Mouse (Mus musculus) olfactory bulb, adult 2 months (tissue): ENCODE data around the gene Hivep1. TPM values are rescaled to one million over a fixed set of nuclear protein-coding genes. Genes with fewer than 3 reads are reported as not detected.

Experiments used
- H3K27ac ChIP-seq: fragments of 200-500 bp; 2 replicates; pipeline ENCODE4 v1.5.1; 2012; ENCODE audit warnings: low read depth, low read length; ENCODE audit not compliant: insufficient read depth
- H3K4me1 ChIP-seq: fragments of 200-500 bp; 2 replicates; pipeline ENCODE4 v1.6.1; 2012; ENCODE audit warnings: low read length; ENCODE audit not compliant: control insufficient read depth, insufficient read depth
- H3K4me3 ChIP-seq: fragments of 200-500 bp; 2 replicates; pipeline ENCODE4 v1.5.1; 2012; ENCODE audit warnings: mild to moderate bottlenecking, low read depth, low read length, moderate library complexity; ENCODE audit not compliant: insufficient read depth
- CTCF ChIP-seq: fragments of 200-500 bp; IDR thresholded peaks from 2 replicates; pipeline ENCODE4 v1.5.1; 2012; ENCODE audit warnings: low read depth, mild to moderate bottlenecking, low read length, moderate library complexity; ENCODE audit not compliant: insufficient read depth
- POLR2A ChIP-seq: fragments of 200-500 bp; IDR thresholded peaks from 2 replicates; pipeline ENCODE4 v1.6.1; 2012; ENCODE audit warnings: mild to moderate bottlenecking, low read depth, low read length, moderate library complexity; ENCODE audit not compliant: insufficient read depth
- WGBS: fragments of 180-500 bp; shearing (Covaris S2); methylation state at CpG from one replicate; pipeline ENCODE4 v1.1.7; 2018; 5-methylcytosine and 5-hydroxymethylcytosine counted together
- polyA plus RNA-seq: library from polyadenylated mRNA; stranded (reverse); fragments of >200 nt; gene quantifications from 2 replicates; pipeline ENCODE4 v1.2.4, GENCODE M21; 2012; ENCODE audit warnings: low replicate concordance; ENCODE audit not compliant: missing spikeins, insufficient read depth, insufficient read length

Hivep1 gene
- polyA plus RNA-seq, 1 experiment: not detected

DNA sequence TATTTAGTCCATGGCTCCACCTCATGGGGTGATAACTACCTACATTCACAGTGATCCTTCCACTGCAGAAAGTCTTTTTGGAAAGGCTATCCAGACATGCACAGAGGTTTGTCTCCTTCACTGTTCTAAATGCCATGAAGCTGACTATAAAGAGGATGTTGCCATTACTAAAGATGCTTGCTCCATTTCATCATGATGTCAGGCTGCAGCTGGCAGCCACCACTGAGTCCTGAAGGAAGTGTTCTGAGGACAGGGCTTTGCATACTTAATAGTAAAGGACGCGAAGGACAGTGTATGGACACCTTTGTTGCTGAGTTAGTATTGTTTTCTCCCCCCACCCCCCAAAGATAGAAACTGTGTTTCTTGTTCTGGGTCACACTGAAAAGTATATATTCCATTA is 67.2 kb downstream of the Hivep1 start:
- no peaks in the 10 kb centered on the region for H3K4me1 ChIP-seq
- no peak overlapping the region for H3K4me3 ChIP-seq
- WGBS: 88% methylated on average over 2 of the region's 2 CpGs
- TF ChIP-seq POLR2A (no peak), CTCF (no peak)
- no peak overlapping the region for H3K27ac ChIP-seq

DNA sequence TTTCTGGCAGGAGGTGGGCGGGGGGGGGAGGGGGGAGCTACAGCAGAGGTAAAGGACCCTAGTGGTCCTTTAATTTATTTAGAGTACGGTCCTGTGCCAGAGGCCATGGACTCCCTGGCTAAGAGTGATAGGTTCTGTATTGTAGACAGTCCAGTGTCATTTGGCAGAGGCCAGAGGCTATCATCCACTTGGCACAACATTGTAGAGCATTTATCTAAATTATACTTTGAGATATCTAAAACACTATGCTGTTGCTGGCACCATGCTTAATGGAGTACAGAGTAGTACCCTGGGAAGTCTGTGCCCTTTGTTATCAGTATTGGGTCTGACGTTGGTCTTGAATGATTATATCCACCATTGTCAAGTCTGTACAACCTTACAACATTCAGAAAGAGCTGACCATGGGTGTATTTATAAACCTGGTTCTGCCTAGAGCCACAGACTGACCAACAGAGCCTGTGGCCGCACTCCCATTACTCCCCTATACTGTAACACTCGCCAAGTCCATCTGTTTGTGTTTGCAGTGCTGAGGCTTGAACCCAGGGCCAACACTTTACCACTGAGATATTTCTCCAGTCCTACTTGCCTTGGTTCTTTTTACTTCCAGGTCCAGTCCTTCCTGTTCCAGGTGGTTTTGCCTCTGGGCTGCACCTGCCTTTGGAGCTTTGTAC is 69.4 kb downstream of the Hivep1 start:
- TF ChIP-seq POLR2A (no peak), CTCF (no peak)
- 84% methylated on average over 5 of the region's 5 CpGs for WGBS
- H3K4me1 ChIP-seq: no peaks in the 10 kb centered on the region
- no peak overlapping the region for H3K4me3 ChIP-seq
- H3K27ac ChIP-seq: no peak overlapping the region

DNA sequence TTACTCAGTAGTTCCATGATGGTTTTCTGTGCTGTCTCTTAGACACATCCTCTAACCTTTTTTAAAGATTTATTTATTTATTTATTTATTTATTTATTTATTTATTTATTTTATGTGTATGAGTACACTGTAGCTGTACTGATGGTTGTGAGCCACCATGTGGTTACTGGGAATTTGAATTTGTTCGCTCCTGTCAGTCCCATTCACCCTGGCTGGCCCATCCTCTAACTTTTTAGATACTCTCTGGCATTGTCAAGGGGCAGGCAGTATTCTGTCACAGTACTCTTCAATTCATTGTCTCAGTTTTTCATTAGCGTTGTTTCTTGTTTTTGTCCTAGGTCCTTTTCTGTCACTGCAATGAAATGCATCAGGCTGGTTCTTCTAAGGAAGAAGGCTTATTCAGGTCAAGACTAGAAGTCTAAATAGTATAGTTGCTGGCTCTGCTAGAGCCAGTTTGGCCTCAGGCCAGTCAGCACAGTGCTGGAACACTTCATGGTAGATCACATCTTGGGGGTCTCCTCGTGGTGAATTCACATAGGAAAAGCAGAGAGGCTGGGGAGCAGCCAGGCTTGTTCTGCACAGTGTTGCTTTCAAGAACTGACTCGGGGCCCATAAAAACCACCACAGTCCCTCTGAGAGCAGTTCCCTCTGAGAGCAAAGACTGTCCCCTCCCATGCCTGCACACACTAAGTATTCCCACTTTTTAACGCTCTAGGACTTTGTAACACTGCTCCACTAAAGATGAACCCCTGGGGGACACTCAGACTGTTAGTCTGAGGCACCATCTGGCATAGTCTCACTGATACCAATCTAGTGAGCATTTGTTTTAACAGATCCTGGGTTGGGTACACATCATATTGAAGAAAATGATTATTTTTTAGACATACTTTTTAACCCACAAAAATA is 70.2 kb downstream of the Hivep1 start:
- TF ChIP-seq POLR2A: no peak
- no peak for TF ChIP-seq CTCF
- no peaks in the 10 kb centered on the region for H3K4me1 ChIP-seq
- H3K27ac ChIP-seq: no peak overlapping the region
- 55% methylated on average over 5 of the region's 5 CpGs for WGBS
- no peak overlapping the region for H3K4me3 ChIP-seq

DNA sequence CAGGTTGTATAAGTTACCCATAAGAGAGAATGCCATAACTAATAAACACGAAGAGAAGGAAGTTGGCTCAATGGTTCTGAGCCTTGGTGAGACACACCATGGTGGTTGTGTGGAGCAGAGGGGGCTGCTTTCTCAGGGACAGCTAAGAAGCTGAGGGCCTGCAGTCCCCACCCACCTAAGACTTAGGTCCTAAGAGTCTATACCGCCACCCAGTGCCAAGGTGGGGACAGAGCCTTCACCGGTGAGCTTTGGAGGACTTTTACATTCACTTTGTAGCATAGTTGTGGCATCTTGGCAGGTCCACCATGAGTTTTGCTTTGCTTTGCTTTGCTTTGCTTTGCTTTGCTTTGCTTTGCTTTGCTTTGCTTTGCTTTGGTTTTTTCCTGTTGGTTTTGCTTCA is 92.8 kb downstream of the Hivep1 start:
- no peak for TF ChIP-seq POLR2A
- TF ChIP-seq CTCF: no peak
- 81% methylated on average over 3 of the region's 3 CpGs for WGBS
- H3K4me1 ChIP-seq: peaks cover 6% of the 10 kb centered on the region
- H3K27ac ChIP-seq: no peak overlapping the region
- H3K4me3 ChIP-seq: no peak overlapping the region

DNA sequence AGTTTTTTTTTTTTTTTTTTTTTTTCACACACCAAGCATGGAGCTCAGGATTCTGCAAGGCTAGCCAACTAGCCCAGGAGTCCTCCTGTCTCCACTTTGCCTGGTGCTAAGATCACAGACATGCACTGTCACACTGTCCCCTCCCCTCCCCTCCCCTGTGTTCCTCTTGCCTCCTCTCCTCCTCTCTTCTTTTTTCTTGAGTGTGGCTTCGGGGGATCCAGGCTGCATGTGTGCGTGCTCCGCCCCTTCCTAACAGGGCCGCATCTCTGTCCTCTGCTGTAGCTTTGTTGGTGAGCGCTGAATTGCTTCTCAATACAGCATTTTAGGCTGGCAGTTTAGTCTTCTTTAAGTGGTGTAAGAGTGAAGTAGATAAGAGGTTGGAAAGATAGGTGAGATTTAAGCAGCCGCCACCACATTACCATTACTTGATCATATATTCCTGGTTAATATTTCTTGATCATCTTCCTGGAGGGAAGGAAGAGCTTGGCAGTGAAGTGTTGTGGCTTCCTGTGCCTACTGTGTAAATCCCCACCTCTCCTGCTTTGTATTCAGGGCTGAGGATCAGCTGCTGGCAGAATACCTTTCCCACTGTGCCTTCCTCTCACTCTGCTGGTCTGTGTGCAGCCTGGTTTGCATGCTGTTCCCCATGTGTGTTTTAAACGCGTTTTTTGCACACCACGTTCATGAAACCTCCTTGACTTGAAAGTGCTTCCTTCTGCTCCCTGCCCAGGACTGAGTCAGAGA is 97.7 kb downstream of the Hivep1 start:
- H3K4me1 ChIP-seq: peaks cover 13% of the 10 kb centered on the region
- no peak overlapping the region for H3K4me3 ChIP-seq
- TF ChIP-seq POLR2A (no peak), CTCF (no peak)
- WGBS: 41% methylated on average over 9 of the region's 9 CpGs
- H3K27ac ChIP-seq: peak overlapping the region; percentile 10; the same call in 1 of the 2 replicates

DNA sequence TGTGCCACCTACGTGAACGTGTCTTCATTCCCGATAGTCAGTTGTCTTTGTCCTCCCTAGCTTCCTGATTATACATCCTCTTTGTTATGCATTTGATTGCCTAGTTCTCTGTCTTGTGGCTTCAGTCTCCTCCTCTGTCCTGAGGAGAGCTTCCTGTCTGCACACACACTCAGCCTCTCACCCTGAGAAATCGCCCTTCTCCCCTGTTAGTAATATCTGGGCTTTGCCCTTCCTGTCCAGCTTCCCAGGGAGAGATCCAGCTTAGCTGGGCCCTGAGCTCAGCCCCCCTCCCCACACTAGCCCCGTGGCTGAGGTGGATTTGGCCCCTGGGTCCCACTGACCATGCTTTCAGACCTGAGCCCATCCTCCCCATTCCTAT is 98.2 kb downstream of the Hivep1 start:
- H3K4me3 ChIP-seq: no peak overlapping the region
- TF ChIP-seq POLR2A (no peak), CTCF (no peak)
- 28% methylated on average over 5 of the region's 5 CpGs for WGBS
- H3K4me1 ChIP-seq: peaks cover 13% of the 10 kb centered on the region
- H3K27ac ChIP-seq: peak overlapping the region; percentile 10; the same call in 1 of the 2 replicates

DNA sequence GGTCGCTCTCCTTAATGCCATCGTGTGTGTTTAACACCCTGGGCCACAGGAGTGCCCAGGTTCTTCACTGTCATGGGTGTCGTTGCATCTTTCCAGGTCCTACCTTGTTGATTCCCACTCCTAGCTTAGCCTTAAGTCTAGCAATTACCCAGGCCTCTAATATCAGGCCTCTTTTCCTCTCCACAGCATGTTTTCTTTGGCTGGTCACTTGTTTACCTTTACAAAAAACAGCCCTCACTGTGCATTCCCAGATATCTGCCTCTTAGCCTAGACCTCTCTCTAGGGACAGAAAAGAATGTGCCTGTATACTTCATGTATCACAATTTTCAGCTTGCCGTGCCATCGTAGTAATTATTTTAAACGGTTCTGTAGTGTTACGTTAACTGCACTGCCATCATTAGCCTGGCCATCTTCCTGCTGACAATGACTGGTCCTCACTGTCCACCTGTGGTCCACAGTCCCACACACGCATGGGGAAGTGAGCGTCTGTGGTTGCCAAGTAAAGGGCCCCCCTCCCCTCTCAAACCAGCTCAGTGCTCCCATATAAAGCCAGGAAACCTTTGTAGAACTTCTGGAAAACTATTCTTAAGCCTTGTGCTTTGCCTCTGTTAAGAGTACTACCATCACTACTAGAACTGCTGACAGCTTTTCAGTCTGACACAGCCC is 98.8 kb downstream of the Hivep1 start:
- no peak overlapping the region for H3K27ac ChIP-seq

DNA sequence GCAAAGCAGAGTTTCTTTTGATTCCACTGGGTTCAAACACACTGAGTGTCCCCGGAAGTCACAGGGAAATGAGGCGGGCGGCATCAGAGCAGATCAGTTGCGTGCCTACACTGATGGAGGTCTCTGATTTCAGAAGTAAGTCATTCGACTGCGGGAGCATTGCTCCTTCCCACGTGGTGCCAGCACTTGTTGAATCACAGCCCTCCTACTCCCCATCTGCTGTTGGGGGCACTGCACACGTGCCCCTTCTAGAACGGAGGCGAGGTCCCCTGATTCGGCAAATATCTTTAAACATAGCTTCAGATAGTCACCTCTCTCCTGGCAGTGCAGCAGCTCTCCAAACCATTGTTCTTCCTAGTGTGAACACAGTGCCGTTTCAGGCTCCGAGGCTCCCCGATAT is 106.4 kb downstream of the Hivep1 start:
- Histone ChIP-seq H3K4me3 (no peak overlapping the region), H3K4me1 (peaks cover 21% of the 10 kb centered on the region), H3K27ac (no peak overlapping the region)
- TF ChIP-seq CTCF (no peak), POLR2A (no peak)
- WGBS: 77% methylated on average over 14 of the region's 14 CpGs

More for the DNA sequence above, 98.8 kb downstream of the Hivep1 start:
- TF ChIP-seq POLR2A (no peak), CTCF (no peak)
- no peak overlapping the region for H3K4me3 ChIP-seq
- peaks cover 13% of the 10 kb centered on the region for H3K4me1 ChIP-seq
- WGBS: 83% methylated on average over 9 of the region's 9 CpGs
